Mouse (Mus musculus) left cerebral cortex, postnatal 14 days (tissue): ENCODE data around the gene Krtap22-2. TPM values are rescaled to one million over a fixed set of nuclear protein-coding genes. Genes with fewer than 3 reads are reported as not detected.
"Not testable (repeated sequence)": the region's sequence is repeated elsewhere in the genome, so short reads cannot be mapped to it uniquely, and the experiment has no call there.

Source experiments
- DNase-seq, 2 experiments: peaks; one replicate each; pipeline ENCODE4 v3.0.0; 2021 to 2022; ENCODE audit warnings: low spot score in 2 of 2, mixed read lengths in 1 of 2
- intact Hi-C: fragments of 180-260 bp; cut with DNase I; formaldehyde crosslinking; loops from one replicate; pipeline ENCODE4 v1.15.1; 2025
- long read RNA-seq, 2 experiments: library from polyadenylated mRNA; stranded (forward); transcript quantifications; one replicate each; pipeline ENCODE4 v2.0.0; 2021
- total RNA-seq, 2 experiments: library from RNA; stranded (reverse); gene quantifications; 2 replicates each; pipeline ENCODE4 v1.2.3; 2021

Krtap22-2 gene
- total RNA-seq, result not detected
- long read RNA-seq, experiment 1, result 0 reads
- long read RNA-seq, experiment 2, result 0 reads

- intact Hi-C loops, result no loop called here
- no peak for DNase-seq
Observed at GRCm38 (mm10) chr16:89010659-89011058, at the start of gene Krtap22-2. Krtap22-2 (minus strand) TSS chr16:89010759.

DNA sequence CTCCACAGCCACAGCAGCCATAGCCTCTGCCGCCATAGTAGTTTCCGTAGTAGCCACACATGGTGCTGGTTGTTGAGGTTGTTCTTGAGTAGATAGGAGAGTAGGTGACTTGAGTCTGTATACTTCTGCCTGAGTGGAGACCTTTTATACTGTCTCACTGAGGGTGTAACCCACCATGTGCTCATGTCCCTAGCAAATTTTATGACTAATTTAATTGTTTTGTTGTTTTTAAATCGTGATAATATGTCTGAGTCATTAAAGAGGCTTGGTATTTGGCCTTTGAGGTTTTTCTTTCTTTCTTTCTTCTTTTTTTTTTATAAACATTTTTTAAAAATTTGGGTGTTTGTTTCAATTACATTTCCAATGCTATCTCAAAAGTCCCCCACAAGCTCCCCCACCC lies 37.2 kb upstream of the Krtap22-2 start, which contains the start of gene Krtap6-5:
Gene Krtap6-5 (minus strand): TSS at position 101 of the 400 bp plus-strand sequence.
- intact Hi-C loops, result no loop called here
- no peak for DNase-seq

DNA sequence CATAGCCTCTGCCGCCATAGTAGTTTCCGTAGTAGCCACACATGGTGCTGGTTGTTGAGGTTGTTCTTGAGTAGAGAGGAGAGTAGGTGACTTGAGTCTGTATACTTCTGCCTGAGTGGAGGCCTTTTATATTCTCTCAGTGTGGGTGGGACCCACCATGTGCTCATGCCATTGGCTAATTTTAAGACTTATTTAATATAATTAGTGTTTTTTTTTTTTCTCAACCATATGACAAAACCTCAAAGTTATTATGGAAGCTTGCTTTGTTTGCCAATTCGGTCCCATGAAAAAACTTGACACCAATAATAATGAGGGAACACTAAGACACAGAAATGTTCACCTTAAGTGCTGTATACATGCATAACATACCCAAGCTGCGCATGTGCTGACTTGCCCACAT lies 30.8 kb upstream of the Krtap22-2 start, which contains the start of gene Gm10228:
Gene Gm10228 (minus strand): TSS at position 101 of the 400 bp plus-strand sequence.
- intact Hi-C loops, DNase-seq: not testable (repeated sequence)

- intact Hi-C loops, result not testable (repeated sequence)
Observed at GRCm38 (mm10) chr16:89031399-89031798, 20.8 kb upstream of the Krtap22-2 start, which contains the start of gene Krtap6-1. Krtap6-1 (plus strand) TSS chr16:89031699.

GRCm38 (mm10) chr16:89014984-89015383 lies 4.4 kb upstream of the Krtap22-2 start, which contains the start of gene Gm10229:
Gm10229 (plus strand) TSS chr16:89015284.
- intact Hi-C loops, DNase-seq: not testable (repeated sequence)

More at GRCm38 (mm10) chr16:89031399-89031798, 20.8 kb upstream of the Krtap22-2 start, which contains the start of gene Krtap6-1:
- DNase-seq, result not testable (repeated sequence)

GRCm38 (mm10) chr16:89013973-89014372 lies 3.4 kb upstream of the Krtap22-2 start:
- no peak for DNase-seq
- intact Hi-C loops, result no loop called here

- DNase-seq, result no peak
- intact Hi-C loops, result no loop called here
Observed at GRCm38 (mm10) chr16:88962773-88963172, 47.8 kb downstream of the Krtap22-2 start, which contains the start of gene Krtap16-3. Krtap16-3 (minus strand) TSS chr16:88962873.

Other genes starting within 250 kb of the Krtap22-2 start
- gene 2310057N15Rik, start 236.6 kb downstream of the Krtap22-2 start, total RNA-seq, result not detected
- gene Gm5965, start 232.9 kb downstream of the Krtap22-2 start, total RNA-seq, result not detected
- gene Gm20741, start 198.5 kb downstream of the Krtap22-2 start, total RNA-seq, result not detected
- gene Krtap15, start 190.5 kb downstream of the Krtap22-2 start, total RNA-seq, result not detected
- gene Krtap14, start 184.6 kb downstream of the Krtap22-2 start, total RNA-seq, result not detected
- not detected for gene Krtap19-1, start 141.3 kb downstream of the Krtap22-2 start, total RNA-seq
- not detected for gene Krtap19-2, start 136.5 kb downstream of the Krtap22-2 start, total RNA-seq
- gene Krtap19-3, start 132.7 kb downstream of the Krtap22-2 start, total RNA-seq, result not detected
- not detected for gene Krtap19-4, start 125.7 kb downstream of the Krtap22-2 start, total RNA-seq
- gene Krtap19-5, start 114.3 kb downstream of the Krtap22-2 start, total RNA-seq, result not detected
- not detected for gene Krtap19-9b, start 78.5 kb downstream of the Krtap22-2 start, total RNA-seq
- not detected for gene Krtap16-3, start 47.9 kb downstream of the Krtap22-2 start, total RNA-seq
- not detected for gene Gm10229, start 4.5 kb upstream of the Krtap22-2 start, total RNA-seq
- not detected for gene Krtap6-1, start 20.9 kb upstream of the Krtap22-2 start, total RNA-seq
- gene Gm10228, start 30.7 kb upstream of the Krtap22-2 start, total RNA-seq, result not detected
- gene Krtap6-5, start 37.1 kb upstream of the Krtap22-2 start, total RNA-seq, result not detected
- gene 1110025L11Rik, start 53.2 kb upstream of the Krtap22-2 start, total RNA-seq, result not detected
- gene Krtap6-3, start 73.3 kb upstream of the Krtap22-2 start, total RNA-seq, result not detected
- gene Gm6358, start 130.1 kb upstream of the Krtap22-2 start, total RNA-seq, result not detected
- not detected for gene Gm10061, start 140.3 kb upstream of the Krtap22-2 start, total RNA-seq
- not detected for gene Gm9789, start 147.2 kb upstream of the Krtap22-2 start, total RNA-seq
- gene Gm7735, start 158.7 kb upstream of the Krtap22-2 start, total RNA-seq, result not detected
- gene 1110057P08Rik, start 164.0 kb upstream of the Krtap22-2 start, total RNA-seq, result not detected
- not detected for gene Krtap20-2, start 195.1 kb upstream of the Krtap22-2 start, total RNA-seq